Comparison of ENCODE assay signal across 24 mouse cellular contexts in the genomic region with DNA sequence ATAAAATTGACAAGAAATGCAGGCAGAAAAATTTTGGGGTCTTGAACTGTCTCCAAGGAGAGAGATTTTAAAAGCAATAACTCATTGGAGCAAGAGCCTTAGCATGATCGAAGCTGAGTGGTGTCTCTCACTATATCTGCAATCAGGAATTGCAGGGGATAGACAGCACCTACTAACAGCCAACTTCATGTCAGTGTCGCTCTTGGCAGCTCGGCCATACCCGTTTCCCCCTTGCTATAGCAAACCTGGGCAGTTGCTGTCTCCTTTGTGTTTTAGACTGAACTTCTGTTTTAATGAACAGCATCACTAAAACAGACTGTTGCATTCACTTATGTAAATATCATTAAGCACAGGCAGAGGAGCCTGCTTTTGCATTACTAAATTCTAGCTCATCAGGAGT.
A peak's percentile ranks its signal among the peaks of the same experiment; 100 is the strongest.
DNase-seq lines count a peak whose midpoint lies in the region; ATAC-seq and TF ChIP-seq lines count a peak whose summit lies in the region.
"Had no signal": no experiment of that assay in that cellular context is flagged by ENCODE, and none has a peak within 500 bp of the region (broad histone marks: within the 10 kb centered on the region; RNA-seq: fewer than 3 reads in every experiment).

No protein-coding gene starts in this region.

- H3K4me3 ChIP-seq in hindbrain, embryonic 14.5 days (replicated peaks; ENCODE audit: low read length), result no peak overlapping the region
- no peak overlapping the region for H3K4me3 ChIP-seq in hindbrain, embryonic 12.5 days
- no peak overlapping the region for H3K4me3 ChIP-seq in midbrain, embryonic 14.5 days (replicated peaks; ENCODE audit: low read depth, low read length)
- no peak overlapping the region for H3K4me3 ChIP-seq in midbrain, postnatal 0 days (ENCODE audit: low read depth, low read length)
- H3K4me3 ChIP-seq in forebrain, postnatal 0 days (ENCODE audit: low read depth, low read length), result no peak overlapping the region
- H3K4me3 ChIP-seq: erythroblast, embryonic 14.5 days; gastrocnemius, adult 2 months; kidney, embryonic 15.5 days; limb, embryonic 13.5 days; stomach, embryonic 15.5 days had no signal

- H3K9me3 ChIP-seq in hindbrain, embryonic 14.5 days (ENCODE audit: control insufficient read depth, low read length), result no peaks in the 10 kb centered on the region
- H3K9me3 ChIP-seq in hindbrain, embryonic 12.5 days (replicated peaks), result no peaks in the 10 kb centered on the region
- no peaks in the 10 kb centered on the region for H3K9me3 ChIP-seq in midbrain, embryonic 14.5 days (ENCODE audit: control insufficient read depth, low read length)
- H3K9me3 ChIP-seq in midbrain, postnatal 0 days (ENCODE audit: low read length), result no peaks in the 10 kb centered on the region
- H3K9me3 ChIP-seq in forebrain, postnatal 0 days (ENCODE audit: low read length), result no peaks in the 10 kb centered on the region
- H3K9me3 ChIP-seq: kidney, embryonic 15.5 days; limb, embryonic 13.5 days; stomach, embryonic 15.5 days had no signal

- ATAC-seq in hindbrain, embryonic 14.5 days (ENCODE audit: low FRiP score), result no peak
- ATAC-seq in hindbrain, embryonic 12.5 days (ENCODE audit: low FRiP score), result no peak
- ATAC-seq in midbrain, embryonic 14.5 days (ENCODE audit: low FRiP score, low TSS enrichment), result no peak; the same call in 1 of the 2 replicates
- no peak for ATAC-seq in midbrain, postnatal 0 days (ENCODE audit: low FRiP score)
- ATAC-seq in forebrain, postnatal 0 days, result peak; percentile 19
- ATAC-seq: inflammation-experienced regulatory T-cells, adult 6 months had no signal

- no peak overlapping the region for H3K4me2 ChIP-seq in hindbrain, embryonic 14.5 days (replicated peaks)
- no peak overlapping the region for H3K4me2 ChIP-seq in hindbrain, embryonic 12.5 days (replicated peaks)
- no peak overlapping the region for H3K4me2 ChIP-seq in midbrain, embryonic 14.5 days (ENCODE audit: low read length)
- no peak overlapping the region for H3K4me2 ChIP-seq in midbrain, postnatal 0 days (ENCODE audit: low read depth, low read length, poor library complexity, severe bottlenecking)
- H3K4me2 ChIP-seq in forebrain, postnatal 0 days (ENCODE audit: low read depth), result no peak overlapping the region
- H3K4me2 ChIP-seq: heart, embryonic 11.5 days; kidney, embryonic 15.5 days; limb, embryonic 13.5 days; liver, embryonic 11.5 days; stomach, embryonic 15.5 days had no signal

- TF ChIP-seq CTCF in midbrain, postnatal 0 days (IDR thresholded peaks at IDR 0.05), result no peak
- TF ChIP-seq CTCF in forebrain, postnatal 0 days (IDR thresholded peaks at IDR 0.05; ENCODE audit: low read depth), result no peak

- peaks cover 20% of the 10 kb centered on the region; the same call in 1 of the 2 replicates for H3K4me1 ChIP-seq in hindbrain, embryonic 14.5 days (replicated peaks; ENCODE audit: control insufficient read depth, insufficient read depth, low read length)
- H3K4me1 ChIP-seq in hindbrain, embryonic 12.5 days, result no peaks in the 10 kb centered on the region
- peaks cover 12% of the 10 kb centered on the region; the same call in 1 of the 2 replicates for H3K4me1 ChIP-seq in midbrain, embryonic 14.5 days (ENCODE audit: control insufficient read depth, insufficient read depth, low read length)
- no peaks in the 10 kb centered on the region; the same call in 1 of the 2 replicates for H3K4me1 ChIP-seq in midbrain, postnatal 0 days (ENCODE audit: insufficient read depth, low read length)
- peaks cover 12% of the 10 kb centered on the region; the same call in 1 of the 2 replicates for H3K4me1 ChIP-seq in forebrain, postnatal 0 days (ENCODE audit: insufficient read depth)
- H3K4me1 ChIP-seq: kidney, embryonic 15.5 days; limb, embryonic 13.5 days; stomach, embryonic 15.5 days had no signal

- DNase-seq in hindbrain, embryonic 14.5 days (ENCODE audit: low spot score), result no peak
- peak; percentile 3 for DNase-seq in midbrain, embryonic 14.5 days
- DNase-seq in midbrain, postnatal 0 days (ENCODE audit: low spot score), result no peak
- no peak for DNase-seq in forebrain, postnatal 0 days
- no peak for DNase-seq in embryo, embryonic 9.5 days (ENCODE audit: extremely low spot score)
- DNase-seq: adrenal gland, postnatal 25 days; B cell, adult 2 months; cerebellum, adult 18-20 months; gastrocnemius, adult 2 months; gastrocnemius, postnatal 36 days; heart, adult 18-20 months; heart, postnatal 36 days; kidney, adult 18-20 months; kidney, postnatal 25 days; lung, postnatal 36 days; right cerebral cortex, postnatal 25 days had no signal

- H3K36me3 ChIP-seq in hindbrain, embryonic 14.5 days (replicated peaks; ENCODE audit: control insufficient read depth, insufficient read depth), result no peaks in the 10 kb centered on the region
- no peaks in the 10 kb centered on the region for H3K36me3 ChIP-seq in hindbrain, embryonic 12.5 days
- no peaks in the 10 kb centered on the region for H3K36me3 ChIP-seq in midbrain, embryonic 14.5 days (ENCODE audit: control insufficient read depth, insufficient read depth, low read length)
- no peaks in the 10 kb centered on the region for H3K36me3 ChIP-seq in midbrain, postnatal 0 days (ENCODE audit: insufficient read depth, low read length)
- no peaks in the 10 kb centered on the region for H3K36me3 ChIP-seq in forebrain, postnatal 0 days (ENCODE audit: insufficient read depth)
- H3K36me3 ChIP-seq: kidney, embryonic 15.5 days; limb, embryonic 13.5 days; stomach, embryonic 15.5 days had no signal

- peak overlapping the region; percentile 55; the same call in 1 of the 2 replicates for H3K27ac ChIP-seq in hindbrain, embryonic 14.5 days
- no peak overlapping the region for H3K27ac ChIP-seq in hindbrain, embryonic 12.5 days
- no peak overlapping the region; the same call in 1 of the 2 replicates for H3K27ac ChIP-seq in midbrain, embryonic 14.5 days (replicated peaks; ENCODE audit: low read depth, low read length)
- H3K27ac ChIP-seq in midbrain, postnatal 0 days (ENCODE audit: low read depth, low read length), result no peak overlapping the region
- H3K27ac ChIP-seq in forebrain, postnatal 0 days (ENCODE audit: low read depth, low read length), result peak overlapping the region; percentile 78
- H3K27ac ChIP-seq: gastrocnemius, adult 2 months; kidney, embryonic 15.5 days; limb, embryonic 13.5 days; stomach, embryonic 15.5 days had no signal

- WGBS in hindbrain, embryonic 14.5 days, result 74% methylated on average over 4 of the region's 4 CpGs
- WGBS in hindbrain, embryonic 12.5 days, result 82% methylated on average over 4 of the region's 4 CpGs
- 67% methylated on average over 4 of the region's 4 CpGs for WGBS in midbrain, embryonic 14.5 days
- 51% methylated on average over 4 of the region's 4 CpGs for WGBS in midbrain, postnatal 0 days
- WGBS in forebrain, postnatal 0 days, result 38% methylated on average over 4 of the region's 4 CpGs

- no peak overlapping the region for H3K9ac ChIP-seq in hindbrain, embryonic 14.5 days
- H3K9ac ChIP-seq in hindbrain, embryonic 12.5 days, result no peak overlapping the region
- no peak overlapping the region for H3K9ac ChIP-seq in midbrain, embryonic 14.5 days (replicated peaks; ENCODE audit: low read length)
- no peak overlapping the region for H3K9ac ChIP-seq in midbrain, postnatal 0 days (replicated peaks; ENCODE audit: low read length, poor library complexity, severe bottlenecking)
- no peak overlapping the region for H3K9ac ChIP-seq in forebrain, postnatal 0 days
- H3K9ac ChIP-seq: kidney, embryonic 15.5 days; limb, embryonic 13.5 days; stomach, embryonic 15.5 days had no signal

- no peaks in the 10 kb centered on the region for H3K27me3 ChIP-seq in hindbrain, embryonic 14.5 days (ENCODE audit: control insufficient read depth, insufficient read depth, low read length)
- no peaks in the 10 kb centered on the region for H3K27me3 ChIP-seq in hindbrain, embryonic 12.5 days
- H3K27me3 ChIP-seq in midbrain, embryonic 14.5 days (ENCODE audit: control insufficient read depth, insufficient read depth, low read length), result no peaks in the 10 kb centered on the region
- H3K27me3 ChIP-seq in midbrain, postnatal 0 days (ENCODE audit: insufficient read depth, low read length), result no peaks in the 10 kb centered on the region
- no peaks in the 10 kb centered on the region for H3K27me3 ChIP-seq in forebrain, postnatal 0 days (ENCODE audit: insufficient read depth, low read length)
- H3K27me3 ChIP-seq: kidney, embryonic 15.5 days; limb, embryonic 13.5 days; stomach, embryonic 15.5 days had no signal

Comparison
In these comparisons a context has a peak if more than half of its experiments do, and no peak if none do; other contexts are left out.
1. H3K27ac ChIP-seq: peak in hindbrain, embryonic 14.5 days (single experiment) and forebrain, postnatal 0 days (single experiment); none in hindbrain, embryonic 12.5 days (single experiment), midbrain, embryonic 14.5 days (single experiment) and midbrain, postnatal 0 days (single experiment).